Mouse (Mus musculus): Measurements from ENCODE around the gene Tac2.

The Tac2 gene

DNA sequence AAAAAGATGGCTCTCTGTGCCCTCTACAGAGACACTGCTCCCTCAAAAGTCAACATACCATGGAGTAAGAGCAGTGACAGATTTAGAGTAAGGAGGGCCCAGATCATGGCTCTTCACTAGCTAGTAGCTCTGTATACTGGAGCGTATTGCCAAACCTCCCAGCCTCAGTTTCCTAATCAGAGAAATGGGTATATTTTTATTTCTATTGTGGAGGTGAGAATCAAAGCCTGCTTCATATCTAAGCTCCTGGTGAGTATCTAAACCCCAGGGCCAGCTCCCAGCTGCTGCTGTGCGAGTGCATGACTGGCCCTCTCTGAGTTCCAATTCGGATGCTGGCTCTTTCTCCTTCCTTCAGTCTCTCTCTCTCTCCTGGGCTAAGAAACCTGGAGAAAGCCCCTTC lies at the start of gene Tac2:
Gene Tac2 (plus strand): TSS at position 301 of the 400 bp plus-strand sequence.
- DNase-seq (ENCODE audit: low spot score in 2 of 2) = no peak

DNA sequence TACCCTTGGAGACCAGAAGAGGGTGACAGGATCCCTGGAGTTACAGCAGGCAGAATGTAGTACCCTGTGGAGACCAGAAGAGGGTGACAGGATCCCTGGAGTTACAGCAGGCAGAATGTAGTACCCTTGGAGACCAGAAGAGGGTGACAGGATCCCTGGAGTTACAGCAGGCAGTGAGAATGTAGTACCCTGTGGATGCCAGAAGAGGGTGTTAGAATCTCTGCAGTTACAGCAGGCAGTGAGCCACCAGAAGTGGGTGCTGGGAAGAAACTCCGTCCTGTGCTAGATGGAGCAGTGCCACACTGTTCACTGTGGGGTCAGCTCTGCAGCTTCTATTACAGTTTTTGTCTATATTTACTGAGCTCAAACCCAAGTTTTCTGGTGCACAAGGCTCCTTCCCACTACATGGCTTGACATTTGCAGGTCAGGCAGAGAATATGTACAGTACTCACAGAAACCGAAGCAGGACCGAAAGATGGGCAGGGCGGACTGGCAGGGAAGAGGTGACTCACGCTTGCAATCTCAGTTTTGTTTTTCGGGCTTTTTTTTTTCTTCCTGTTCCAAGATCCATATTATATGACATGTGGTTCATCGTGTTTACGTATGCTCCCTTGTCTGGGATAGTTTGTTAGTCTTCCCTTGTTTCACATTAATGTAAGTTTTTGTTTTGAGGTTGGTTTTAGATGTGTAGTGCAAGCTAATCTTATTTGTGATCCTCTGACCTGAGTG lies 49.3 kb upstream of the Tac2 start:
- DNase-seq (ENCODE audit: low spot score in 2 of 2) = peak; percentile 59 to 90

DNA sequence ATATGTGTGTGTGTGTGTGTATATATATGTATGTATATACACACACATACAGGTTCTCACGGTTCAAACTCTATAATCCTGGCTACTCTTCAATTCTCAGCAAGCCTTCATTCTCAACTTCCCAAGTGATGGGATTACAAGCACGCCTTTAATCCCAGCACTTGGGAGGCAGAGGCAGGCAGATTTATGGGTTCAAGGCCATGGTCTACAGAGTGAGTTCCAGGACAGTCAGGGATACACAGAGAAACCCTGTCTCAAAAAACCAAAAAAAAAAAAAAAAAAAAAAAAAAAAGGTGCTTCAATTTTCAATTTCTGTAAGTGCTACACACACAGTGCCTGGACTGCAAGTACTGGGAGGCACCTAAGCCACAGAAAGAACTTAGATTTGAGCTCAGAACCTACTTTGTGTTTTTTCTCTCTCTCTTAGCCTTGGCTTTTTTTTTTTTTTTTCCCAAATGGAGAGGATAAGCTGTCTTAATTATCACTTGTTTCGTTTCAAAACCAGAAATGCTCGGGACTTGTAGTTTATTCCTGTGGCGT lies 48.3 kb upstream of the Tac2 start:
- DNase-seq (ENCODE audit: low spot score in 2 of 2) = no peak

- peak; percentile 59 to 78 for DNase-seq (ENCODE audit: low spot score in 2 of 2)
These were observed 47.4 kb upstream of the Tac2 start for GRCm38 (mm10) chr10:127676691-127677548.

DNA sequence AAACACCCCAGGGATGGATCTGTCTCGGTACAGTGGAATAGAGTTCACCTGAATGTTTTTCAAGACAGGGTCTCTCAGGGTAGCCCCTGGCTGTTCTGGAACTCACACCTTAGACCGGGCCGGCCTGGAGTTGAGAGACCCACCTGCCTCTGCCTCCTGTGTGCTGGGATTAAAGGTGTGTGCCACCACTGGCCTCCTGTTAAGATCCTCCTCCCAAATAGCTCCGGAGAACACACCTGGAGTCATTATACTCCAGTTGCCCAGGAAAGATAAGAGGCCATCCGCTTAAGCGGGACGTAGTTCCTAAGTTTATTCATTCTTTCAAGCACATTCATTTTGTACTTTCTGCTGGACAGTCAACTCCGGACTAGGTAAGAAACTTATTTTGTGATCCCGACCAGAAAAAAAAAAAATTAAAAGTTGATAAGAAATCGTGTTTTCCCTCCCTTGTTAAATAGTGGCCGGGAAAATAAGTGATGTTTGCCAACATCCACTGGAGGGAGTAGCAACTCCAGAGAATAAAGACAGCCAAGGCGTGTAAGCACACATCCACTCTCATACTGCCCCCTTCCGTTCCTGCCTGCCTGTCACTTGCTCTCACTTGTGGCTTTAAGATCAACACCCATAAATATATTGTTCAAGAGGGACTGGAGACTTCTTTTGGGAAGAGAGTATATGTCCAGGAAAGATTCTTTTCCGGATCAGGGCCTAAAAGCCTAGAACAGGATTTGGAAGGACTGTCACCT lies 46.5 kb upstream of the Tac2 start:
- no peak for DNase-seq (ENCODE audit: low spot score in 2 of 2)

DNA sequence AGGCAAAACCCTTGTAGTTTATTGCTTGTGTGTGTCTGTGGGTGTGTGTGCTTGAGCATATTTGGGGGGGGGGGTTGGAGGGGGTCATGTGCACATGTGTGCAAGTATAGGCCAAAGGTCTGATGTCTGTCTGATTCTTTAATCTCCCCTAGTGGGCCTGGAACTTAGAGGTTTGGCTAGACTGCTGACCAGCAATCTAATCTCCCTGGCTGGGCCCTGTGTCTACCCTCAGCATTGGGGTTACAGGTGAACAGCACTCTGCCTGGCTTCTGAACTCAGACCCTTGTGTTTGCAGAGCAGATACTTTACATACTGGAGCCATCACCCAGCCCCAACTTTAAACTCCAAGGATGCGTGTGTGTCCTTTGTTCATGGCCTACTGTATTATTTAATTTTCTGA lies 45.1 kb upstream of the Tac2 start:
- DNase-seq (ENCODE audit: low spot score in 2 of 2) = no peak

DNA sequence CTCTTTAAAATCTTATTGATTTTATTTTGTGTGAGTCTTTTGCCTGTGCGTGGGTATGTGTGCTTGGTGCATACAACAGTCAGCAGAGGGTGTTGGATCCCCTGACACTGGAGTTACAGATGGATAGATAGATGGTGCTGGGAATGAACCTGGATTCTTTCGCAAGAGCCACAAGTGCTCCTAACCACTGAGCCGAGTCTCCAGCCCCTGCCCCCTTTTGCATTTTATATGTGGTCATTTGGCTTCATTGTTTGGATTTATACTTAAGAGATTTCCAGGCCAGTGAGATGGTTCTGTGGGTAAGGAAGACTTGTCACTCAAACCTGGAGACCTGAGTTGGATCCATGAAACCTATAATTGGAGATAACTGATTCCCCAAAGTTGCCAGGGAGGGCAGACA lies 44.4 kb upstream of the Tac2 start:
- no peak for DNase-seq (ENCODE audit: low spot score in 2 of 2)

- no peak for DNase-seq (ENCODE audit: low spot score in 2 of 2)
These were observed 41.4 kb upstream of the Tac2 start for GRCm38 (mm10) chr10:127682886-127683285.

GRCm38 (mm10) chr10:127691053-127691452 lies 33.2 kb upstream of the Tac2 start:
- no peak for DNase-seq (ENCODE audit: low spot score in 2 of 2)

DNA sequence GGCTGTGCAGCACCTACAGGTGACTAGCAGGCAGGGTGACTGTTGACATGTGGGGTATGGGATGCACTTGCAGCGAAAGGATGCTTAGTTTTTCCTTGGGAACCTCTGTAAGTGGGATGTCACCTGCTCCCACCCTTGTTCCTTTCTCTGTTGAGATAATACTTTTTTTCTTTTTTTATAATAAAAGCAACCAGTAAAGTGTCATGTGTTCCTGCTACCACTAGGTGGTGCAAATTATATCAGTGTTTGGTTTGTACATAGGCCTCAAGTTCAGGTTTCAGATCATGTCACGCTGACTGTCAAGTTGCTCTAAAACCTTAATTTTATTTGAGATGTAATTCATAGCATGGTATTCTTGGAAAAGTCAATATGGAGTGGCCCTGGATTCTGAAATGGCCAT lies 29.6 kb upstream of the Tac2 start:
- DNase-seq (ENCODE audit: low spot score in 2 of 2) = no peak

- no peak for DNase-seq (ENCODE audit: low spot score in 2 of 2)
These were observed 28.5 kb upstream of the Tac2 start for GRCm38 (mm10) chr10:127695775-127696174.

DNA sequence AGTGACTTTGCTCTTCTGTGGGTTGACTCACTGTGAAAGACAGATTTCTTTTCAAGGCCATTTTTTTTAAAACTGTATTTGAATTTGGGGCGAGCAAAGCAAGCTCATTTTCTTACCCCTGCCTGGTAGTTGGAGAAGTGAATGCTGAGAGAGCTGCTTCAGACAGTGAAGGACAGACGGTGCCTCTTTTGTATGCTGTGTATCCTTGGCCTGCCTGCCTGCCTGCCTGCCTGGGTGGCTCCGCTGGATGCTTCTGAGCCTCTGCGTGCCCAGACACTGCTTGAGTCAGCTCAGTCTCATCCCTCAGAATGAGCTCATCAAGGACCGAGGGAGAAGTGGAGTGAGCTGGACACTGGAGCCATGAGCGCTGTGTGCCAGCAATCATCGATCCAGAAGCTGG lies 25.3 kb upstream of the Tac2 start:
- DNase-seq (ENCODE audit: low spot score in 2 of 2) = no peak

GRCm38 (mm10) chr10:127703299-127703698 lies 21.0 kb upstream of the Tac2 start:
- DNase-seq (ENCODE audit: low spot score in 2 of 2) = no peak

- DNase-seq (ENCODE audit: low spot score in 2 of 2) = no peak
These were observed 20.0 kb upstream of the Tac2 start for GRCm38 (mm10) chr10:127704293-127704692.

DNA sequence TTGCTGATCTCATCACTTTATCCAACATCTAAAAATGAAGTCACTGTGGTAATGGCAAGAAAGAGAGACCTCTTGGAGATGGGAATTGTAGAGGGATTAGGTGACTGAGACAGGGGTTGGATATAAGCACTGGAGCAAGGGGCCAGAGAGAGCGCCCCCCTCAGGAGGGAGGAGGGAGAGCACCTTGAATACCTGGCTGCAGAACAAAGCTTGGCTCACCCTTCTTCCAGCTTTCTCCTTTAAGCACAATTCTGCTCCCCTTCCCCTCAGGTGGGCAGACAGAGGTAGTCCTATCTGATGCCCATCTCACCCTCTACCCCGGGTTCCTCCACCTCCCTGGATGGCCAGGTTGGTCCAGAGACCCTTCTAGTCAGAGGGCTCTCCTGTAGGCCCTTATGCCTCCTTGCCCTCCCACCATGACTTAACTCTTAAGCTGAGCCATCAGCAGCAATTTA lies 19.5 kb upstream of the Tac2 start, which contains the start of gene Myo1a:
Gene Myo1a (plus strand): TSS at position 405 of the 455 bp plus-strand sequence.
- no peak for DNase-seq (ENCODE audit: low spot score in 2 of 2)

DNA sequence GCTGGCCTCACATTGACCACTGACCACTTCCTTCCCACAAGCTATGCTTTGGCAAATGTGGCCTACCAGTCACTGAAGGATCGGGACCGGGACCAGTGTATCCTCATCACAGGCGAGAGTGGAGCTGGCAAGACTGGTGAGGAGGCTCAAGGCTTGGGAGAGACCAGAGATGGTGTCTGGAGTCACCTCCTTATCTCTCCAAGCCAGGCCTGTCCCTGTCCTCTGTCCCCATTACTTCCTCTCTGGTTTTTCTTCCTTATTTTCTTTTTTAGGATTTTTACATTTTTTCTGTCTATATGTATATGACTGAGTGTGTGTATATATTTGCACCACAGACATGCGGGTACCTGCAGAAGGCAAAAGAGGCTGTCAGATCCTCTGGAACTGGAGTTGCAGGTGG lies 18.5 kb upstream of the Tac2 start:
- DNase-seq (ENCODE audit: low spot score in 2 of 2) = no peak

DNA sequence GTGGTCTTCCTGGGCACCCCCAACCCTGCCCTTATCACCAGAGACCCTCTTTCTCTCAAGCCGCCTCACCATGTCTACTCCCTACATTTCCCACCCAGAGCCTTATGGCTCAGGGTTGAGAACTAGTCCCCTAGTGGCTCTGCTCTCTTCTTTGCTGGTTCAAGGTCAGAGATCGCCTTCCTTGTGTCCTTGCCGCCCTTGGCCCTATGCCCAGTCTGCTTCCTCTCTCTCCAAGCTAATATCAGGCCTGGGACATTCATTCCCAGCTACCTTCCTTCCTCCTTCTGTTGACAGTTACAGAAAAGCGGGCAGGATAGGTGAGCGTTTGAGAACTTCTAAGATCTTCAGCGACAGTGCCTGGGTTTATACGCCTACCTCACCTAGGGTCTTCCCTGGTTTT lies 16.6 kb upstream of the Tac2 start:
- no peak for DNase-seq (ENCODE audit: low spot score in 2 of 2)

DNA sequence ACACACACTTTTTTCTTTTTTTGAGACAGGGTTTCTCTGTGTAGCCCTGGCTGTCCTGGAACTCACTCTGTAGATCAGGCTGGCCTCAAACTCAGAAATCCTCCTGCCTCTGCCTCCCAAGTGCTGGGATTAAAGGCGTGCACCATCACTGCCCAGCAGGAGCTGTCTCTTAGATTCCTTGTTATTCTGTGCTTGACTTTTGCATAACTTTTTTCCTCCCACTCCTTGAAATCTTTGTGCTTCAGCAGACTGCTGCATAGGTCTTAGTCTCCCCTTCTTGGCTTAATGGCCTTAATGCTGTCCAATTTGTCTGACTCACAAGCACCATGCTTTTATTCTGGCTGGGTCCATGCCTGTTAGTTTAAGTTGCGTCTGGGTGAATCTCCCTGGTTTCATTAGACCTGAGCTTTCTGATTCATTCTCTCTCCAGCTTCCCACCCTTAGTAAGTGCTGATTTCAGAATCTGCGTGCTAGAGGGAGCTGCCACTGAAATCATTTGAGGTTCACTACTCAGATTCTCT lies 15.4 kb upstream of the Tac2 start:
- DNase-seq (ENCODE audit: low spot score in 2 of 2) = no peak

DNA sequence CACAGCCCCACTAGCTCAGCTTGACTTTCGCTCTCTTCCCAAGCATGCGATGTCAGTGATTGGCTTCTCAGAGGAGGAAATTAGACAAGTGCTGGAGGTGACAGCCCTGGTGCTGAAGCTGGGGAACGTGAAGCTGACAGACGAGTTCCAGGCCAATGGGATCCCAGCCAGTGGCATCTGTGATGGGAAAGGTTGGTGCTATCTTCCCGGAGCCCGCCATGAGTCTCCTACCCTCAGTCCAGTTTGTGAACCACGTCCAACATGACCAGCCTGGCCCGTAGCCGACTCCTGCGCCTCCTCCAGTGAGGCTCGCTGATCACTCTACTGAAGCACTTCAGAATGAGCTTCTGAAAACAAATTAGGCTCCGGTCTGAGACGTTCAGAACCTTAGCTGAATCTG lies 13.9 kb upstream of the Tac2 start:
- DNase-seq (ENCODE audit: low spot score in 2 of 2) = no peak

DNA sequence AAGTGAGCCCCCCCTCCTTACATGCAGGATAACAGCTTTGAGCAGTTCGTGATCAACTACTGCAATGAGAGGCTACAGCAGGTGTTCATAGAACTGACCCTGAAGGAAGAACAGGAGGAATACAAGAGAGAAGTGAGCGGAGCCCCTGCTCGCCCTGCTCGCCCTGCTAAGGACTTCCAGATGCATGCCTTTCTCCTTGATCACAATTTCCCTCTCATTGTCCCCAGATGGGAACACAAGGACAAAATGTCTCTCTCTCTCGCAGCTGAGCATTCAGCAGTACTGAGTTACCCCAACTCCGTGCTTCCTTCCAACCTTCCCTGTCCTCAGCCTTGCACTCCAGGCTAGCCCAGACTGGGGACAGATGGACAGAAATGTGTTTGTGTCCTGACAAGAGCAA lies 11.5 kb upstream of the Tac2 start:
- no peak for DNase-seq (ENCODE audit: low spot score in 2 of 2)

DNA sequence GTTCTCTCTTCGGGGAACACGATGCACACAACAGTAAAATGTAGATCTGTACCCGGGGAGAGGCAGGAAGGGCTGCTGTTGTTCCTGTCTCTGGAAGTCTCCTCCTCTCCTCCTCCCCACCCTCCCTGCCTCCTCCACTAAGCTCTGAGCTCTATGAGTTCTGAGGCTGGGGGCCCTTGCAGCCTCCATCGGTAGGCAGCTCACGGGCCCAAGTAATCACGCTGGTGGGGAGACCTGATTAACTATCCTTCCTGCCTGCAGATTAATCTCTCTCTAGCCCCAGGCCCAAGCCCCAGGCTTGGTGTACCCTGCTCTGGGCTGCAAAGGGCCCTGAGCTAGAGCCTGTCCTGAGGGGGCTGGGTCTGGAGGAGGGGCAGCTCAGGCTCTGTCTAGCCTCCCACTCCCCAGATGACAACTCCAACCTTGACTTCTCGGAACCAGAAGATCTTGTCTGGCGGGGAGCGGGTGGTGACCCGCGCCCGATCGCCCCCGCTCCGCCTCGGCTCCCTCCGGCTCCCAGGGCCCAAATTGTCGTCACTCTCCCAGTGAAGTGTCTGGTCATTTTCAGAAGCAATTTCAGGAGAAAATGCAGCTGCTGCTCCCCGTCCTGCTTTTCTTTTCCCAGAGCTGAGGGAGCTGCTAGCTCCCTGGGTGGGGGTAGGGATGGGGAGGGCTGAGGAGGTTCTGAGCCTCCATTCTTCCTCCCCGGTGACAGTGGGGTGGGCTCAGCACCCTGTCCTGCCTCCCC lies 2.4 kb upstream of the Tac2 start:
- DNase-seq (ENCODE audit: low spot score in 2 of 2) = no peak
